Mouse (Mus musculus) heart, postnatal 14 days (tissue): Measurements from ENCODE around the gene Ptprm. TPM values are rescaled to one million over a fixed set of nuclear protein-coding genes. Genes with fewer than 3 reads are reported as not detected.

Experiments
- DNase-seq, 2 experiments: peaks; one replicate each; pipeline ENCODE4 v3.0.0; 2021 to 2022
- intact Hi-C: fragments of 180-260 bp; cut with DNase I; formaldehyde crosslinking; loops from one replicate; pipeline ENCODE4 v1.15.1; 2025
- total RNA-seq, 2 experiments: library from RNA; stranded (reverse); gene quantifications; 2 replicates each; pipeline ENCODE4 v1.2.3; 2021

Ptprm gene
- total RNA-seq, 2 experiments from 2014 or later: 100 to 104 TPM

DNA sequence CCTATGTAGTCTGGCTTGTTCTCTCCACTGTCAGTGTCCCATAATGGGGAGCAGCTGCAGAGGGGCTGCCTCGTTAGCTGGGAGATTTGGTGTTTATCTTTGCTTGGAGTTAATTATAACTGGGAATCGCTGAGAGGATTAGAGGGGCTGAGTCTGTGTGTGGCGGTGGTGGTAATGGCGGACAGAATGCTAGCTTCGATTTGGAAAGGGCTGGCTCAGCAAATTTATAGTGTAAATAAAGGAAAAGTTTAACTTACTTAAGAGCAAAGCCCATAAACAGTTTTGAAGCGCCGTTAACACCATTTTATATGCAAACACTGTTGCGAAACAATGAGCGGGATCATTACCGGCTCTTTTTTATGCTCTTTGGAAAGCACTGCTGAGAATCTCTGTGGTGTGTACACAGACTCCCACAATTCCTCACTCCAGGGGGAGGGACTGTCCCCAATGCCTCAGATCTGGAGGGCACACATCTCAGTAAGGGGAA is 597.2 kb downstream of the Ptprm start:
- intact Hi-C loops: no loop called here
- no peak for DNase-seq

DNA sequence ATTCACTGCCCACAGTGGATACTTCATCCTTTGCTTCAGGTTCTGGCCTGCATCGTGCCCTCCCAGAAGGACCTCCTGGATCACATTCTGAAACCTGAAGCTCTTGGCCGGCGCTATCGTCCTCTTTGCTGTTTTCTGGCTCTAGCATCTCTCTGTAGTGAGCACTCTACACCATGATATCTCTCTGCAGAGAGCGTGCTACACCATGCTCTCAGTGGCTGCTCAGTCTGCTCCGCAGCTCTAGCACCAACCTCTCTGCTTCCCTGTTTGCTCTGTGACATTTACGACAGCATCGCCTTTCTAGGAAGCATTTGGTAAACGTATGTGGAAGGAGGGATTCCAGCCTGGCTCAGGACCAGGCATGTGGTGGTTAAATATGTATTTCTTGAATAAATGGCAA is 597.8 kb downstream of the Ptprm start:
- intact Hi-C loops: no loop called here
- DNase-seq: no peak

DNA sequence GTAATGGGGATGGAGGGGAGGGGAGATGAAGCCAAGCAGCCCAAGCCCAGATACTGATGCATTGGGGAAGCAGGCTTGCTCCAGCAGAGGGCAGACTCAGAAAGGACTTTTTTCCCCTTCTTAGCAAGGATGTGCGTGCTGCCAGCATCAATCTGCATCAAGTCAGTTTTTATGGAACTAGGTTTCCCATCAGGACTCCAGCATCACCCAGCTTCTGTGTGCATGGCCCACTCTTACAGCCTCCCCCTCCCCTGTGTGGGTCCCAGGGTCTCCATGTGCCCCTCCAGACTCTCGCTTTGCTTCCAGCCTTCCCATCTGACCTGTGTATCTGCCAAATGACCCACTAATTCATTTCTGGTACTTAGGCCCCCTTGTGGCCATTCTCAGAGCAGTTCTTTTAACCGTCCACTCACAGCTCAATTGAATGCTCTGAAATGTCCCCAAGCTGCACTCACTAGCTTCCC is 599.0 kb downstream of the Ptprm start:
- intact Hi-C loops: loop anchor here (2.0 kb wide), 1 partner anchor 74 kb away; no protein-coding TSS in a partner anchor
- DNase-seq: peak; percentile 24 to 54

DNA sequence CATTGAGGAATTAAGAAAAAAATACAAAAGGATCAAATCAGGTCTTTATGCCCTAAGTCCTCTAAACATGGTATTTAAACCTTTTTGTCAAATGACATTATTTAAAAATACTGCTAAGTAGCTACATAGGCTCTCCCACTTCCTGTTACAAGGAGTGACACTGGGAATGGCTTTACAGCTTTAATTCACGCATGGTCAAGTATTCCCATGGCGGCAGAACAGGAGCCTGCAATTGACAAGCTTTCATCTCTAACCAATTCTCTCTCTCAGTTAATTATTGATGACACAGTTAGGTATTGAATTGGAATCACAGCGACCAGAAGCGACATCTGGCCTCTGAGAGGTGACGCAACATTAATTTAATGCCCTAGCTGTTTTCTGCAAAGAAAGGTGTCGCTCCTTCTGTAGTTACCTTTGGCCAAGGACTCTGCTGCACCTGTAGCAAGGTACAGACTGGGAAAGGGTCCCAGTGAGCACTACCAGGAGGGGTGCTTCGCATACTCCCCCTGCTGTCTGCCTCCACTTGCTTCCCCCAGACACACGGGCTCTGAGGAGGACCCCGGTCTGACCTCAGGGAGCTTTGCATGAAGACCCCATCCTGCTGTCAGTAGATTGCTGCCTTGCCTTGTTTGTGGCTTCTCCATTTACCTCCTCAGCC is 599.9 kb downstream of the Ptprm start:
- intact Hi-C loops: loop anchor here (2.0 kb wide), 1 partner anchor 74 kb away; no protein-coding TSS in a partner anchor
- no peak for DNase-seq

DNA sequence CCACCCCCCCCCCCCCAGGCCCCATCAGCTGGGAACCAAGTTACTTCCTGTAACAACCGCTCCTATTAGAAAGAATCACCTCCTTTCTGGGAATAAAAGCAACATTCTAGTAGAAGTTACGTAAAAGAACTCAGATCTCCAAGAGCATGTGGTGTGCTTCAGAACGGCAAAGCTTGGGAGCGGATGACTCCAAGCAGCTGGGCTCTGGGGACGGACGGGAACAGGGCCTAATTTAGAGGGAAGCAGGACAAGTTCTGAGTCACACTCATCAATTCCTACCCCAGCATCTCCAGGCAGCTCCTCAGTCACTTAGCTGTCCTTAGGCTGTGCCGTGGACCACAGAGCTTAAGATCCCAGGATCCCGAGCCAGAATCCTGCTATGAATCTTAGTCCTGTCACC is 602.5 kb downstream of the Ptprm start:
- peak; percentile 33 to 48 for DNase-seq
- intact Hi-C loops: no loop called here

DNA sequence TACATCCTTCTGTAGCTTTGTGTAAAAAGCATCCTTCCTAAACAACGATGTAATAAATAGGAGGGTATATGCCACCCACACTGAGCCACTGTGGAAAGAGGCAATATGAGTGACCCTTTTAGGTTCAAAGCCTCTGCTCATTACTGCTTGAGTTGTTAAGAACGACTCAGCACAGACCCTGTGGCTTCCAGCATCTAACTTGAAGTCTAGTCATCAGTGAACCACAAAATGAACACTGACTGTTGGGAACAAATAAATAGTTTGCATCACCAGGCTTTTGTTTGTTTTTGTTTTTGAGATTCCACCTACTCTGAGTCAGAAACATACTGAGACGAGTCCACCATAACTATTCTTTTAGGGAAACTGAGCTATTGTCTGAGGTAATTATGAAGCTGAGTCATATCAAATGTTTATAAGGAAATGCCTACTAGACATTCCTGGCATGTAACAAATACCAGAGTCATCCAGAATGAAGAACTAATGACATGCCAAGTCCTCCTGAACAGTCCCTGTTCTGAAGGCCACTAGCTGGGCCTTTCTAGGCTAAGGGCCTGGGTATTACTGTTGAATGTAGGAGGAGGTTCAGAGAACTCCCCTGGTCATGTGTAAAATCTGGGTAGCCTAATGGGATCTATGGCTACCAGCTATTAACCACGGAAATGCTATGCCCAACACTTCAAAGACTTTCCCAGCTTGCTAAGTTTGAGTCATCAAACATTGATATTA is 603.6 kb downstream of the Ptprm start:
- intact Hi-C loops: no loop called here
- DNase-seq: no peak

DNA sequence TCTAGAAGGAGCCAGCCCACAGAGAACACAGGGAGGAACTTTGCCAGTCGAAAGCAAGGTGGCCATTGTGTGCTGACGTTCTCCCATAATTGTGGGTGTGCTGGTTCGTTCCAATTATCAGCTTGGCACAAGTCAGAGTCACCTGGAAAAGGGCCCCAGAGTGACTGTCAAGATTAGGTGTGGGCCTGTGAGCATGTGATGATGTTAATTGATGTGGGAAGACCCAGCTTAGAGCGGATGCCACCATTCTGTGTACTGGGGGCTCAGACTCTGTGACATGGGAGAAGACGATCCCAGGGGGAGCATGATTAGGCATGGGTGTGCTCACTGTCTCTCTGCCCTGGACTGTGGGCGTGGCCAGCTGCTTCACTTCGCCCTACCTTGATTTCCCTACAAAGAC is 604.3 kb downstream of the Ptprm start:
- intact Hi-C loops: no loop called here
- DNase-seq: no peak

DNA sequence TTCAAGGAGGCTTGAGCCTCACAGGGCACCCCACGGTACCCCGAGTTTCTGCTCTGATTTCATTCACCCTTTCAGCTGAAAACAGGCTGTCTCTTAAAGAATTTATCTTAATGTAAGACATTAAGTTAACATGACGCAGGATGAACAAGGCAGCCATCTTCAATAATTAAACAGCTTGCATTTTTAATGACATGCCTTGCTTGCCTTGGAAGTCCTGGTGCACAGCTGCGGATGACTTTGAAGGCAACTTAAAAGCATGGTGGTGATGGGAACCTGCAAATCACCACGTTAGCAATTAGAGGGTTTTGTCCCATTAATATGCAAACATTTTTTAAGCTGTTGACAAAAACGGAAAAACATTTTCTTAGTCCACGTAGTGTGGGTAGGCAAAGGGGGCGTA is 607.8 kb downstream of the Ptprm start:
- no peak for DNase-seq
- intact Hi-C loops: no loop called here

DNA sequence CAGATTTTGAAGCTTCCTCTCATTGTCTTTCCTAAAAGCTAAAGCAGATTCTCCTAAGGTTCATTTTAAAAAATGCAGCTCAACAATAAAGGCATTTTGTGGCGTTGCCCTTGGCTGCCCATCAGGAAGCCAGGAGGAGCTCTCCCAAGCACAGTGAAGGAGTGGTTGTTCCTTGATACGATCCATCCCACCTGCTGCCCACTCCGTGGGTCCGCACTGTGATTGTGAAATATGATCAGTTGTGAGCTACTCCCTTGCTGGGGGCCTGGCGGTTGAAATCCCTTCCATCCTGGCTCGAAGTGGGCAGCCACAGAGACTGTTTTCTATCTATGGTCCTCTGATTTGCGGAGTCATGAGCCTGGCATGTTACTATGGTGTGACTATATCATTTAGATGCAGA is 610.9 kb downstream of the Ptprm start:
- intact Hi-C loops: no loop called here

DNA sequence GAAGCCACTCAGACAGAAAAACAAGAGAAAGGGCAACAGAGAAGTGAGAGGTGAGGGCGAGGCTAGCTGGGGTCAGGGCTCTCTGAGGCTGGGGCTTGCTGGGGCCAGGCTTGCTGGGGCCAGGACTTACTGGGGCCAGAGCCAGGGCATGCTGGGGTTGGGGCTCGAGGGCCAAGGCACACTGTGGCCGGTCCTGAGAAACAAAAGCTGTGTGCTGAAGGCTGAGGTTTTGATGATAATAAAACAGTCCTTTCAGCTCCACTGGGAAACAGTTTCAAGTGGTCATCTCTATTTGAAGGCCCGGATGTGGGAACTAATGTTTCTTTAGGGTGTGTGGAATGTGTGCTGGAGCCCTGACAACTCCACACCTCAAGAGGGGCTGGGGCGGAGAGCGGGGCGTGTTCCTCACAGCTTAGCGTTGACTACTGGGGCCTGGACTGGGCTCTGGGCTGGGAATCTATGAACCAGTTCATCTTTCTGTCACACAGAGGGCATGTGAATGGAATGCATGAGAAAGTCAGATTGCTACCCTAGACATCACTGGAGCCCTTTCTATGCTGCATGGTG is 615.4 kb downstream of the Ptprm start:
- DNase-seq: no peak
- intact Hi-C loops: no loop called here

More for the DNA sequence above, 610.9 kb downstream of the Ptprm start:
- no peak for DNase-seq

DNA sequence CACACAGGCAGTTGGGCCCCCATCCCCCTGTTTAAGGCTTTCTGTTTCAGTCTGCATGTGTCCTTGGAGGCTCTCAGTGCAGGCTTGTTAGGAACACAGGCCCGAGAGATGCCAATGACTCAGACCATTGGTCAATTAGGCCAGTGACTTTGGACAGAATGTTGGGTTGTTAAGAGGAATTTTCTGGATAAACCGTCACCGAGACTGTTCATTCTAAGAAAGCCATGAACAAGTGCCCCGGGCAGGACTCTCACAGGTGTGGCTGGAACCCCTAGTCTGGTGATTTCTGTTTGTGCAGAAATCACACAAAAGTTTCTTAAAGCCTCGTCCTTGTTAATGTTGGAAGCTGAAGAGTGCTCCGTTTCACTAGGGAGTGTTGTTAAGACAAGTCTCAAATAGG is 615.9 kb downstream of the Ptprm start:
- intact Hi-C loops: no loop called here
- DNase-seq: no peak

DNA sequence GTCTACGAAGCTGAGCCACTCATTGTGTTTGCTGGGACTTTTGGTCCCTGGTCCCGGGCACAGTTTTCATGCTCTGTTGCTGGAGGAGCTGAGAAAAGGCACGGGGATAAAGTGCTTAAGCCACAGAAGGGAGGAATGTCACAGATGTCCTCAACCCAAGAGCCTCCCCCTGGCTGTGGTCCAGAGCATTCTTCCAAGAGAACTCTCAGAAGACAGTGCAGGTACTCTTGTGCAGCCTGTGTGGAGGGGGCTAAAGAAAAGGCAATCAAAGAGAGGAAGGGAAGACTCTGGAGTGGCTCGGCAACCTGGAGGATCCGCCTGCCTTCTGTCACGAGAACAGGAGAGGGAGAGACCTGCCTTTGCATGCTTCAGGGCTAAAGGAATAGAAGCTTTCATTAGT is 617.8 kb downstream of the Ptprm start:
- intact Hi-C loops: no loop called here
- no peak for DNase-seq

DNA sequence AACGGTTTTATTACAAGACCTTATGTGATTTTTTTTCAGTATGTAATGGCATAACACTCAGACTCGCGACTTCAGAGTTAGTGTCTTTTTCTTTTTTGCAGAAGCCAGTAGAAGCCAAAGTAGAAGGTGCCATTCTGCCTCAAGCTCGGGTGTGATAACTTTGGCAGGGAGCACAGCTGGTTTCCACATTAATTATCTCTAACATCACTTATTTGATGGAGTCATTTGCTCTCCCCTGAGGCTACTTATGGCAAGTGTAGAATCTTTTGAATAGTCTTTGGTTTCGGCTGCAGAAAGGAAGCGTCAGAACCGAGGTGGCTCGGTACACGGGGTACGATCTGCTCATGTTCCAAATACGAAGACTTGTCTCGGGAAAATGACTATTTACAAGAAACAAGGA is 620.7 kb downstream of the Ptprm start:
- intact Hi-C loops: no loop called here
- no peak for DNase-seq

DNA sequence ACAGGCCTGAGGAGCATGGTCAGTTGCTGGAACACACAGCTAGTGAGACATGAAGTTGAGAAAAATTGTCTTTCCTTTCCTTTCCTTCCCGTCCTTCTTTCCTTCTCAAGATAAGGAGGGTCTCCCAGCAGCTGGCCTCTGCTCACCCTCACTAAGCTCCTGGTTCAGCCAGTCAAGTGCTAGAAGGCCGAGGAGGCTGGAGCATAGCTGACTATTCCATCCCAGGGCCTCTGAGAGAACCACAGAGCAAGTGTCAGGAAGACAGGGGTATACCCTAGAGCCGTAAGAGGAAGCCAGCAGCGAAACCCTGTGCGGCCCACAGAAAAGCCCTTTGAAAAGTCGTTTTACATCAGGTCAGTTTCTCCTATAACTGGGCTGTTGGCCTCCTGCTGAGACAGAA is 624.3 kb downstream of the Ptprm start:
- DNase-seq: no peak
- intact Hi-C loops: no loop called here

DNA sequence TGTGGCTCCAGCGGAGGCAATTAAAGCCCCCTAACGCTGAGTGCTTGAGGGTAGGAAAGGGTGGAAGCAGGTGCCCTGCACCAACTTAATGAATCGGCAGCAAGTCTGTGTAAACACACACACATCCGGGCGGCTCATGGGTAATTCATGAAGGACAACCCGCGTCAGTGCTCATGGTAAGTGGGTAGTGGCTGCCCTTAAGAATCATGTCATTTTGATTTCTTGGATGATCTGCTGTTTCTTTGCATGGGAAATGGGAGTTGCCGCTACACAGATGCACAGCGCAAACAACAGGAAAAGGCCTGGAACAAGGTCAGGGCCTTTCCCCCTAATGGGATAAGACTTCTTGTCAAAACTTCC is 633.3 kb downstream of the Ptprm start:
- intact Hi-C loops: no loop called here

DNA sequence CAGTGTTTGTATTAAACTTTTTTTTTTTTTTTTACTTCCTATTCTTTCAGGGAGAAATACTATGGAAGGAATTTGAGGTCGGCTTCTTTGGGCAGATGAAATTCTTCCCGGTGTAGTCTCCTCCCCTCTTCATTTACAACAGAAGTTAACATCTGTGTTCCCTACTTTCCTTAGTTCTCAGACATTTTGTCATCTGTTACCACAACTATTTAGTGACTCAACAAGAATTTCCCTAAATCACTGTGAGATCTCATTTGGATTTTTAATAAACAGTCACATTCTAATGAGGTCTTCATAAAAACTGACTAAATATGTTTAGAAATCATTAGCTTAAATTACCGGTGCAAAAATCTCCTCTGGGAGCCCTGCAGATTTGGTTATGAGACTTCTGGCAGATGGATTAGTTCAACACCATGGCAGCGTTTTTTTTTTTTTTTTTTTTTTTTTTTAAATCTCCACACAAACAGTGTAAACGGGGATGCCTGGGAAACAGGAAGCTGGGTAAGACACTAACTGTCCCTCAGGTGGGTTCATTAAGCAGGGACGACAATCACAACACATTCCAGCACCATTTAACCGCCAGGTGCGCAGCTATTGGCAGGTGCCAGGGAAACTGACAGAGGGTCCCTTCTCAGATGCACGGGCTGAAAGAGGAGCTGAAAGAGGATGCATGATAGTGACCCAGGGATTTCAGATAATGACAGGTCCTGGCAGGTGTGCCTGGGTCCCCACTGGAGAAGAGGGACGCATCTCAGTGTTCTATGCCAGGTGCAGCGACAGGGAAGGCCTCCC is 633.9 kb downstream of the Ptprm start:
- intact Hi-C loops: no loop called here
- DNase-seq: no peak

More for the DNA sequence above, 633.3 kb downstream of the Ptprm start:
- no peak for DNase-seq

DNA sequence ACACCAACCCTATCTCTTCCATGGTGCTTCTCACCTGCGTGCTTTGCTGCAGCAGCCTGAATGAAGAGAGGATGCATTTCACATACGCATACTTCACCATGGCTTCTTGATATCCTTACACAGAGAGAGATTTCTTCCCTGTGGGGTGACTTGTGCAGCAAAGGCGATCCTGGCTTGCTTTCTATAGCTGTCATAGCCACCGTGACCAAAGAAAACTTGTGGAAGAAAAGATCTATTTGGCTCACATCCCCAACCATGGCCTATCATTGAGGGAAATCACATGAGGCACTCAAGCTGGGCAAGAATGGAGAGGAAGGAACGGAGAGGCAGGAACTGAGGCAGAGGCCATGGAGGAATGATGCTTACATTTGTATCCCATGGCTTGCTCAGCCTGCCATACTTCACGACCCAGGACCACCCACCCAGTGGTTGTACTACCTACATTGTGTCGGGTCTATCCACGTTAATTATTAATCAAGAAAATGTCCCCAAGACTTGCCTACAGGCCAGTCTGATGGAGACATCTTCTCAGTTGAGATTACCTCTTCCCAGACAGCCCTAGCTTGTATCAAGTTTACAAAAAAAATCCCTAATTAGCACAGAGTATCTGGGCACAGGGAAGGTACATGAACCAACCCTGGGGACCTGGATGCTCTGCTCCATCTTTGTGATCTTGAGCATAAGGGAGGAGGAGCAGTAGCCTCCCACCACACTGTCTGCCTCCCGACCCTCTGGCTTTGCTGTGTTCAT is 641.6 kb downstream of the Ptprm start:
- intact Hi-C loops: no loop called here
- no peak for DNase-seq

DNA sequence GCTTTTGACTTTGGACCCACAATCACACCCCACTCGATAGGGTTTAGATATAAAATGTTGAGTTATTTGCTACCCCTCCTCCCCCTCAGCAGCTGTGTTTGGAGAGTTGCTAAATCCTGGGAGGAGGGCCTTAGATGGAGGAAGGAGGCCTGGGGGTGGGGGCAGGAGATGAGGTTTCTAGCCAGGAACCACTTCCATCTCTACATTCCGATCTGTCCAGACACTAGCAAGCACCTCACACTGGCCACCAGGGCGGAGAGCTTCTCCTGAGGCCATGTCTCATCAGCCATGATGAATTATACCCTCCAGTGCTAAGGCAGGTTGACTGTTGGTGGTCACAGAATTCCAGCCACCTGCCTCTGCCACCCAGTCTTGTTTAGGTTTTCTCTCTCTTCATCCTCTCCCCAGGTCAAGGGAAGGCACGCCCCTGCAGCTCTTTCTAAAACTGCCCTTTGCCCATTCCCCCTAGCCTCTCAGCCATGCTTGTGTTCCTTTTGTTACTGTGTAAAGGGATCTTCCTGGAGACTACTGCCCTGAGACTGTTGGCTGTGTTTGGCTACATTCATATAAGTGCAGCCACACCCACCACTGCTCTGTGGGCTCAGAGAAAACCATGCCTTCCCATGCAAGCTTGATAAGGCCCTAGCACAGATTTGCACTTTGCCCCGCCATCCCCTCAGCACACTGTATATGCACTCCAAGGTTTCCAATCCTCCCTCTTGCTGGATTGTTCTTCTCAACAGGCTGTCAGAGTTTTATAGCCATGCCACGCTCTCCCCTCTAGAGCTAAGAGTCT is 642.8 kb downstream of the Ptprm start:
- DNase-seq: no peak
- intact Hi-C loops: no loop called here

DNA sequence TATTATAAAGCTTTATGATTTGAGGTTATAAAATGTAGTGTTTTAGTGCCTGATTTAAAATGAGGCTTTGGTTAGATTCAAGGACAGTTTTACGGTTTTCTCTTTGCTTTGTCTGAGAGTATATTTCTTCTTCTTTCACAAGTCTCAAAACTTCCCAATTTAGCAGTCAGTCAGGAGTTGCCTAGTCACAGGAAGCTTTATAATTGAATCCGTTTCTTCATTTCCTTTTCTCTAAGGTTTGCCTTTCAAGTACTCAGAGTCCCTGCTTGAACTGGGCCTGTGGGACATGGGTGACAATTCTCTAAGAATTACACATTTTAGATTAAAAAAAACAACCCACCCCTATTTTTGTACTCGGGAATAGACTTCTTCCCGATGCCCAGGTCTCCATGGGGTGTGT is 643.7 kb downstream of the Ptprm start:
- intact Hi-C loops: no loop called here
- DNase-seq: no peak
